Comparison of ENCODE assay signal across 8 mouse cellular contexts in genomic region chr7:16399098-16399819, GRCm38 (mm10). TPM values are rescaled to one million over a fixed set of nuclear protein-coding genes. Genes with fewer than 3 reads are reported as not detected.
DNase-seq lines count a peak whose midpoint lies in the region; ATAC-seq lines count a peak whose summit lies in the region.

No protein-coding gene starts in this region.

- H3K9ac ChIP-seq in hindbrain, embryonic 14.5 days: peak overlapping the region; percentile 51

- peak; percentile 77 for ATAC-seq in hindbrain, embryonic 14.5 days (ENCODE audit: low FRiP score)

- H3K4me2 ChIP-seq in hindbrain, embryonic 14.5 days (replicated peaks): peak overlapping the region; percentile 86

- H3K36me3 ChIP-seq in hindbrain, embryonic 14.5 days (replicated peaks; ENCODE audit: control insufficient read depth, insufficient read depth): no peaks in the 10 kb centered on the region

- peak; percentile 95 for DNase-seq in R1 (ENCODE audit: low read depth, low spot score)
- DNase-seq in cerebellum, postnatal 25 days: peak; percentile 93 to 94
- DNase-seq in frontal cortex, postnatal 36 days (ENCODE audit: low spot score in 2 of 2): peak; percentile 93 to 94
- peak; percentile 91 for DNase-seq in hindbrain, embryonic 14.5 days (ENCODE audit: low spot score)
- DNase-seq in left cerebral cortex, adult 11 months (ENCODE audit: low spot score): peak; percentile 90
- DNase-seq in lung, postnatal 4 days: peak; percentile 94 to 95
- DNase-seq in retina, postnatal 1 day: peak; percentile 95
- DNase-seq in thymus, postnatal 4 days: peak; percentile 86

- peak overlapping the region; percentile 100 for H3K27ac ChIP-seq in hindbrain, embryonic 14.5 days

- H3K4me3 ChIP-seq in hindbrain, embryonic 14.5 days (replicated peaks; ENCODE audit: low read length): peak overlapping the region; percentile 62

- H3K27me3 ChIP-seq in hindbrain, embryonic 14.5 days (ENCODE audit: control insufficient read depth, insufficient read depth, low read length): no peaks in the 10 kb centered on the region

- under 1% methylated on average over 31 of the region's 31 CpGs for WGBS in hindbrain, embryonic 14.5 days

- H3K9me3 ChIP-seq in hindbrain, embryonic 14.5 days (ENCODE audit: control insufficient read depth, low read length): no peaks in the 10 kb centered on the region

- H3K4me1 ChIP-seq in hindbrain, embryonic 14.5 days (replicated peaks; ENCODE audit: control insufficient read depth, insufficient read depth, low read length): peaks cover 7% of the 10 kb centered on the region

RNA-seq across cellular contexts. Expression of gene Zc3h4, which starts 1.5 kb away (rescaled TPM):
- polyA plus RNA-seq in hindbrain, embryonic 14.5 days (2014; fragmentation: Nextera tagmentation; extraction: Ambion mirVana): 14.4 and 17.0 TPM in 2 replicates

RNA-seq across cellular contexts. Expression of gene Sae1, which starts 11.7 kb away (rescaled TPM):
- 224 and 245 TPM in 2 replicates for polyA plus RNA-seq in hindbrain, embryonic 14.5 days (2014; fragmentation: Nextera tagmentation; extraction: Ambion mirVana)

RNA-seq across cellular contexts. Expression of gene Tmem160, which starts 53.3 kb away (rescaled TPM):
- 64.3 and 75.4 TPM in 2 replicates for polyA plus RNA-seq in hindbrain, embryonic 14.5 days (2014; fragmentation: Nextera tagmentation; extraction: Ambion mirVana)

Comparison
In these comparisons a context has a peak if more than half of its experiments do, and no peak if none do; other contexts are left out.
1. Peak in every context shown above with its lines: DNase-seq, ATAC-seq, H3K4me3 ChIP-seq and H3K27ac ChIP-seq.